Mouse (Mus musculus) limb, embryonic 11.5 days (tissue): Measurements from ENCODE around the gene Sdk2. TPM values are rescaled to one million over a fixed set of nuclear protein-coding genes. Genes with fewer than 3 reads are reported as not detected.

Experiments used
- ATAC-seq: fragments of 200-750 bp; cut with Nextera tagmentation; 2 replicates; pipeline ENCODE4 v1.8.0; 2017; ENCODE audit warnings: low read depth; ENCODE audit not compliant: insufficient number of reproducible peaks, low FRiP score, low TSS enrichment
- DNase-seq: peaks from one replicate; pipeline ENCODE4 v3.0.0-alpha.2; 2015; ENCODE audit warnings: low spot score
- H3K27ac ChIP-seq: fragments of 300-500 bp; sonication (generic); replicated peaks from 2 replicates; pipeline ENCODE4 v1.5.1; 2014; ENCODE audit warnings: low read depth, mild to moderate bottlenecking, low read length
- H3K27me3 ChIP-seq: fragments of 300-500 bp; sonication (generic); 2 replicates; pipeline ENCODE4 v1.6.1; 2014; ENCODE audit warnings: mild to moderate bottlenecking, low read length, mixed read lengths; ENCODE audit not compliant: control insufficient read depth, insufficient read depth
- H3K36me3 ChIP-seq: fragments of 300-500 bp; sonication (generic); 2 replicates; pipeline ENCODE4 v1.6.1; 2014; ENCODE audit warnings: mild to moderate bottlenecking, low read length, moderate library complexity, mixed read lengths; ENCODE audit not compliant: control insufficient read depth, insufficient read depth
- H3K4me1 ChIP-seq: fragments of 300-500 bp; sonication (generic); 2 replicates; pipeline ENCODE4 v1.6.1; 2014; ENCODE audit warnings: low read length, mixed read lengths; ENCODE audit not compliant: control insufficient read depth, insufficient read depth
- H3K4me2 ChIP-seq: fragments of 300-500 bp; sonication (generic); 2 replicates; pipeline ENCODE4 v1.6.1; 2014; ENCODE audit warnings: low read depth, mild to moderate bottlenecking, moderate library complexity; ENCODE audit not compliant: severe bottlenecking
- H3K4me3 ChIP-seq: fragments of 300-500 bp; sonication (generic); 2 replicates; pipeline ENCODE4 v1.5.1; 2014; ENCODE audit warnings: low read depth, low read length
- H3K9ac ChIP-seq: fragments of 300-500 bp; sonication (generic); 2 replicates; pipeline ENCODE4 v1.6.1; 2014; ENCODE audit warnings: mild to moderate bottlenecking, low read length
- H3K9me3 ChIP-seq: fragments of 300-500 bp; sonication (generic); 2 replicates; pipeline ENCODE4 v1.6.1; 2016; ENCODE audit warnings: low read length; ENCODE audit not compliant: control insufficient read depth
- WGBS: fragments of 180-500 bp; shearing (Covaris S2); extraction: QIAGEN DNeasy Blood & Tissue Kit; methylation state at CpG from one replicate; pipeline ENCODE4 v1.1.7; 2014; 5-methylcytosine and 5-hydroxymethylcytosine counted together
- polyA plus RNA-seq: library from polyadenylated mRNA; unstranded; fragments of >200 nt; fragmentation: Nextera tagmentation; extraction: Ambion mirVana; gene quantifications from 2 replicates; pipeline ENCODE4 v1.2.1, GENCODE M21; 2014

Sdk2 gene
- polyA plus RNA-seq, 1 experiment from 2014 or later, result 0.60 TPM

- Histone ChIP-seq H3K9ac (no peak overlapping the region), H3K36me3 (no peaks in the 10 kb centered on the region), H3K27me3 (no peaks in the 10 kb centered on the region), H3K27ac (no peak overlapping the region), H3K9me3 (no peaks in the 10 kb centered on the region), H3K4me1 (0 out of 2 replicates have a peak, but pooled peaks cover 9% of the 10 kb centered on the region), H3K4me3 (no peak overlapping the region), H3K4me2 (no peak overlapping the region)
- WGBS, result 92% methylated on average over 12 of the region's 12 CpGs
- DNase-seq (no peak), ATAC-seq (no peak)
Measured at GRCm38 (mm10) chr11:113795846-113796245, 271.0 kb downstream of the Sdk2 start.

- 57% methylated on average over 16 of the region's 16 CpGs for WGBS
- H3K27me3 ChIP-seq, result no peaks in the 10 kb centered on the region
- ATAC-seq (no peak), DNase-seq (no peak)
- peaks cover 22% of the 10 kb centered on the region for H3K4me1 ChIP-seq
- H3K9ac ChIP-seq, result no peak overlapping the region
- no peak overlapping the region for H3K4me3 ChIP-seq
- H3K4me2 ChIP-seq, result no peak overlapping the region
- H3K27ac ChIP-seq, result 0 out of 2 replicates have a peak overlapping the region, but pooled peaks have one; percentile 1
- no peaks in the 10 kb centered on the region for H3K36me3 ChIP-seq
- no peaks in the 10 kb centered on the region for H3K9me3 ChIP-seq
Measured at GRCm38 (mm10) chr11:113791357-113792215, 275.3 kb downstream of the Sdk2 start.

GRCm38 (mm10) chr11:113789101-113789500, 277.7 kb downstream of the Sdk2 start:
- Histone ChIP-seq H3K4me1 (peaks cover 37% of the 10 kb centered on the region), H3K27me3 (no peaks in the 10 kb centered on the region), H3K27ac (no peak overlapping the region), H3K4me3 (no peak overlapping the region), H3K36me3 (no peaks in the 10 kb centered on the region), H3K4me2 (no peak overlapping the region), H3K9me3 (no peaks in the 10 kb centered on the region), H3K9ac (no peak overlapping the region)
- DNase-seq (no peak), ATAC-seq (no peak)
- WGBS, result 14% methylated on average over 1 of the region's 1 CpGs

- no peak for ATAC-seq
- Histone ChIP-seq H3K27ac (no peak overlapping the region), H3K4me2 (no peak overlapping the region), H3K27me3 (no peaks in the 10 kb centered on the region), H3K4me3 (no peak overlapping the region), H3K9me3 (no peaks in the 10 kb centered on the region), H3K9ac (no peak overlapping the region), H3K4me1 (peaks cover 37% of the 10 kb centered on the region), H3K36me3 (no peaks in the 10 kb centered on the region)
- 68% methylated on average over 2 of the region's 2 CpGs for WGBS
- DNase-seq, result no peak
Measured at GRCm38 (mm10) chr11:113788183-113788789, 278.6 kb downstream of the Sdk2 start.

- Histone ChIP-seq H3K27me3 (no peaks in the 10 kb centered on the region), H3K4me3 (no peak overlapping the region), H3K4me2 (no peak overlapping the region), H3K9me3 (no peaks in the 10 kb centered on the region), H3K4me1 (peaks cover 37% of the 10 kb centered on the region), H3K36me3 (no peaks in the 10 kb centered on the region), H3K27ac (0 out of 2 replicates have a peak overlapping the region, but pooled peaks have one; percentile 21), H3K9ac (no peak overlapping the region)
- 80% methylated on average over 13 of the region's 13 CpGs for WGBS
- DNase-seq, result no peak
- ATAC-seq, result no peak
Measured at GRCm38 (mm10) chr11:113787432-113788182, 279.2 kb downstream of the Sdk2 start.

- Histone ChIP-seq H3K36me3 (no peaks in the 10 kb centered on the region), H3K4me2 (peak overlapping the region; percentile 51; the same call in 1 of the 2 replicates), H3K9me3 (no peaks in the 10 kb centered on the region), H3K9ac (no peak overlapping the region), H3K4me1 (peaks cover 37% of the 10 kb centered on the region), H3K4me3 (no peak overlapping the region), H3K27me3 (no peaks in the 10 kb centered on the region), H3K27ac (peak overlapping the region; percentile 100)
- ATAC-seq (no peak), DNase-seq (no peak)
- 83% methylated on average over 11 of the region's 11 CpGs for WGBS
Measured at GRCm38 (mm10) chr11:113787009-113787408, 279.8 kb downstream of the Sdk2 start.

GRCm38 (mm10) chr11:113786395-113786794, 280.5 kb downstream of the Sdk2 start:
- DNase-seq, result no peak
- H3K9me3 ChIP-seq, result no peaks in the 10 kb centered on the region
- peak overlapping the region; percentile 63 for H3K9ac ChIP-seq
- no peaks in the 10 kb centered on the region for H3K36me3 ChIP-seq
- peak overlapping the region; percentile 21; the same call in 1 of the 2 replicates for H3K4me3 ChIP-seq
- peak overlapping the region; percentile 51 for H3K4me2 ChIP-seq
- ATAC-seq, result no peak
- peak overlapping the region; percentile 100 for H3K27ac ChIP-seq
- WGBS, result 42% methylated on average over 4 of the region's 4 CpGs
- H3K4me1 ChIP-seq, result peaks cover 37% of the 10 kb centered on the region
- no peaks in the 10 kb centered on the region for H3K27me3 ChIP-seq
